Mouse (Mus musculus) effector memory CD4-positive, alpha-beta T cell, adult 5 months (primary cell): ENCODE results near the gene Acot1. TPM values are rescaled to one million over a fixed set of nuclear protein-coding genes. Genes with fewer than 3 reads are reported as not detected.

ENCODE experiments used
- polyA plus RNA-seq: library from polyadenylated mRNA; unstranded; fragments of 100-300 nt; shearing (Covaris generic); gene quantifications from one replicate; pipeline ENCODE4 v1.2.1, GENCODE M21; 2017

Acot1 gene
- not detected for polyA plus RNA-seq

GRCm38 (mm10) chr12:84009171-84009965 is at the start of gene Acot1:
TSS of gene Acot1 (plus strand) at chr12:84009490.

GRCm38 (mm10) chr12:83984752-83985151 is 24.5 kb upstream of the Acot1 start, which contains the start of gene Heatr4:
TSS of gene Heatr4 (minus strand) at chr12:83984852.

GRCm38 (mm10) chr12:83987583-83988441 is 21.5 kb upstream of the Acot1 start, which contains the start of gene Acot2:
TSS of gene Acot2 (plus strand) at chr12:83987861.

GRCm38 (mm10) chr12:84038241-84038640 is 29.0 kb downstream of the Acot1 start, which contains the start of gene Acot4:
TSS of gene Acot4 (plus strand) at chr12:84038379.

GRCm38 (mm10) chr12:84038691-84039111 is 29.4 kb downstream of the Acot1 start, which contains the start of gene Gm49366:
TSS of gene Gm49366 (plus strand) at chr12:84038935.

GRCm38 (mm10) chr12:84051937-84052474 is 42.7 kb downstream of the Acot1 start, which contains the start of gene Acot3:
TSS of gene Acot3 (plus strand) at chr12:84052144.

Other genes starting within 250 kb of the Acot1 start
- gene Papln, start 245.9 kb upstream of the Acot1 start, polyA plus RNA-seq, result not detected
- 45.8 TPM for gene Numb, start 87.6 kb upstream of the Acot1 start, polyA plus RNA-seq
- gene Riox1, start 58.9 kb upstream of the Acot1 start, polyA plus RNA-seq, result 24.7 TPM
- not detected for gene Heatr4, start 24.6 kb upstream of the Acot1 start, polyA plus RNA-seq
- 14.7 TPM for gene Acot2, start 21.6 kb upstream of the Acot1 start, polyA plus RNA-seq
- 0.16 TPM for gene Acot4, start 28.9 kb downstream of the Acot1 start, polyA plus RNA-seq
- gene Gm49366, start 29.4 kb downstream of the Acot1 start, polyA plus RNA-seq, result not detected
- 0.12 TPM for gene Acot3, start 42.7 kb downstream of the Acot1 start, polyA plus RNA-seq
- gene Acot5, start 59.8 kb downstream of the Acot1 start, polyA plus RNA-seq, result not detected
- gene Acot6, start 91.2 kb downstream of the Acot1 start, polyA plus RNA-seq, result 2.3 TPM
- 0.80 TPM for gene Dnal1, start 104.9 kb downstream of the Acot1 start, polyA plus RNA-seq
- 0.16 TPM for gene Pnma1, start 139.0 kb downstream of the Acot1 start, polyA plus RNA-seq
- 189 TPM for gene Elmsan1, start 209.4 kb downstream of the Acot1 start, polyA plus RNA-seq